Mouse (Mus musculus) heart, postnatal 25 days (tissue): ENCODE data around the gene Rab25. TPM values are rescaled to one million over a fixed set of nuclear protein-coding genes. Genes with fewer than 3 reads are reported as not detected.

ENCODE experiments used
- DNase-seq: peaks from one replicate; pipeline ENCODE4 v3.0.0; 2022; ENCODE audit warnings: low spot score
- intact Hi-C: fragments of 180-260 bp; cut with DNase I; formaldehyde crosslinking; loops from one replicate; pipeline ENCODE4 v1.15.1; 2025
- total RNA-seq, 2 experiments: library from RNA; stranded (reverse); gene quantifications; 2 replicates each; pipeline ENCODE4 v1.2.3; 2021

The Rab25 gene
- total RNA-seq, 2 experiments from 2014 or later = not detected

DNA sequence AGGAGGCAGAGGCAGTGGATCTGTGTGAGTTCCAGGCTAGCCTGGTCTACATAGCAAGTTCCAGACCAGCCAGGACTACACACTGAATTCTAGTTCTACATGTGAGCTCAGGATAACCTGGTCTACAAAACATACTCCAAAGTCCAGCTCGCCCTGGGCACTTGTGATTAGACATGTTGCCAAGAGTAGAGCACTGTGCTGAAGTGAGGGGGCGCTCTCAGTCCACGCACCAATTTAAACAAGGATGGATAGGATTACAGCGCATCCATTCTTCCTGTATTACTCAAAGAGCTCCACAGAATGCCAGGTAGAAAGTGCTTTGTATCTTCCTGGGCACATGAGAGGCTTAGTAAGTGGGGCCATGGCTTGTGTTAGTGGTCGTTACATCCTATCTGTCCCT, 3.6 kb downstream of the Rab25 start:
- no peak for DNase-seq
- intact Hi-C loops = no loop called here

DNA sequence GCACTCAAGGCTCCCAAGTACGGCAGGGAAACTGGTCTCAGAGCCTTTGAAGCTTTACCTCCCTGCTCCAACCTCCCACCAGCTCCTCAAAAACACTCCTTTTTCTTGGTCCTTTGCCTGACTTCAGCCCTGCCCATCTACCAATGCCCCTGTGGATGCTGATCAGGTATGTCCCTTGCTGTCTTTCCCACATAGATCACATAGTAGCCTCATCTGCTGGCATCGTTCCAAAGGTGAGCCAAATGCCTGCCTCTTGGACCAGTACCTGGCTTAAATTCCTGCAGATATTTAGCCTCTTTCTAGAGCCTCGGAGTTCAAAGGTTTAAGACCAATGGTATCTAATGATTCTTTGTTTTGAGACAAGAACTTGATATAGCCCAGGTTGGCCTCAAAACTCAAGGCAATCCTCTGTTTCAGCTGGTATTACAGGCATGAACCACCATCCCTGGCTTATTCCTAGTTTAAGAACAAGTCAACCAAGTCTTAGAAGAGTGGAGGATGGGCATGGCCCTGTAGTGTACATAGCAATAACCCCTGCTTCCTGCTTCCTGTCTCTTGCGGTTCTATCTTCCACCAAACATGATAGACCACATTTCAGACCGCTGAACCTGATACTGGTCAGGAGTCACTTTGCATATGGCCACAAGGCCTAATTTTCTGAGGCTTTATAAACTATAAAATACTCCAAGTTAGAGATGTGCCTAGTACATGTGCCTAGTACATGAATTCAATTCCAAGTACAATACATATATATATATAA, 4.3 kb downstream of the Rab25 start:
- intact Hi-C loops = no loop called here
- no peak for DNase-seq

DNA sequence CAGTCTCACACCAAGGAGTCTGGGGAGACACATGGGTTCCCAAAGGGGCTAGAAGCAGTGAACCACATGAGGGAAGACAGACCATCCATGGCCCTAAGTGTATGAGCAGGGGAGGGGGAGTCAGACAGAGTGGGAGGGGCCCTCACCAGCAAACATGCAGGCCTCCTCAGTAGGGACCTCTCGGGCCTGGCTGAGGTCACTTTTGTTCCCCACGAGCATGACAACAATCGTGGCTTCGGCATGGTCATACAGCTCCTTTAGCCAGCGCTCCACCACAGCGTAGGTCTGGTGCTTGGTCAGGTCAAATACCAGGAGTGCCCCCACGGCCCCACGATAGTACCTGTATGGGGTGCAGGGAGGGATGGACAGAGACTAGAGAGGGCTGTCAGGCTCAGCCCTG, 4.9 kb downstream of the Rab25 start:
- DNase-seq = no peak
- intact Hi-C loops = no loop called here

DNA sequence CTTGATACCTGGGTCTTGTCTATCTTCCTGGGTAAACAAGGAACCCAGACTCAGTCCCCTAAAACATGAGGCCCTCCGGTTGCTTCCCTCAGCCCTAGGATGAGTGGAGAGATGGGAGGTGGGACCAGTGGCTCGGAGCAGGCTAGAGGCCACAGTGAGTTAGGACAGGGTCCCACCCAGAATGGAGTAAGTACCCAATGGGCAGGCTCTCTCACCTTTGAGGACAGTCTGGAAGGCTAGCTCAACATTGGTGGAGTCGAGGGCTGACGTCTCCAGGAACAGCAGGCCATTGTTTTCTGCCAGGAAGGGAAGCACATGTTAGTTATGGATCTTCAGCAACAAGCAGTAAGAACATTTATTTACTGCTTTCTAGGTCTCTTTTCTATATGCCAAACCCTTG, 5.6 kb downstream of the Rab25 start:
- intact Hi-C loops = no loop called here
- no peak for DNase-seq

DNA sequence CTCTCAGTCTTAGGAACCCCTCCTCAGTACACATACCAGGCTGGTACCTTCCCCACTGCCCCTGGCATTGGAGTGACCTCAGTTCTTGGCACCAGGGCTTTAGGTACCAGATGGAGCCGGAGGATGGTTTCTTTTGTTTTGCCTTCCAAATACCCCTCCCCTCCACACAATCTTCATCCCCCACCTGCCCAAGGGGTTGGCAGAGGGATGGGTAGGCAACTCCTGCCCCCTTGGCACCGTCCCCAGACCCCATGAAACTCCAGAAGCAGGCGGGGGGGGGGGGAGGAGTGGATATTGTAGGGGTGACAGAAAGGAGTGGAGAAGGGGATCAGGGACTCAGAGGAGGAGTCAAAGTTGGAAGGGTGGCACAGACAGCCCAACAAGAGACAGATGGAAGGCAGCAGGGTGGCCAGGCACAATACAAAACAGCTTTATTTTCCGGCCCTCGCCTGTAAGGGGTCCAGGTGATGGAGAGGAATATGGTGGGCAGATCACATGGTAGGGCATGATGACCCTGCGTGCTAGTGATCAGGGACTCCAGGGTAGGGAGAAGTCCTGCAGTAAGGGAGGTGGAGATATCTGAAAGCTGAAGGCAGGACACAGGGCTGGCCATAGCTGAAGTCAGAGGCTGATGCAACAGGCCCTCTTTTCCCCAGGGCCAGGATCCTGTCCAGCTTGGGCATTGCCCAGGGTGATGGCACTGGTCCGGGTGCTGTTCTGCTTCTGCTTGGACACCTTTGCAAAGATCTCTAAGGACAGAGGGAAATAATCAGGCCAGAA, 6.3 kb downstream of the Rab25 start:
- no peak for DNase-seq
- intact Hi-C loops = no loop called here

DNA sequence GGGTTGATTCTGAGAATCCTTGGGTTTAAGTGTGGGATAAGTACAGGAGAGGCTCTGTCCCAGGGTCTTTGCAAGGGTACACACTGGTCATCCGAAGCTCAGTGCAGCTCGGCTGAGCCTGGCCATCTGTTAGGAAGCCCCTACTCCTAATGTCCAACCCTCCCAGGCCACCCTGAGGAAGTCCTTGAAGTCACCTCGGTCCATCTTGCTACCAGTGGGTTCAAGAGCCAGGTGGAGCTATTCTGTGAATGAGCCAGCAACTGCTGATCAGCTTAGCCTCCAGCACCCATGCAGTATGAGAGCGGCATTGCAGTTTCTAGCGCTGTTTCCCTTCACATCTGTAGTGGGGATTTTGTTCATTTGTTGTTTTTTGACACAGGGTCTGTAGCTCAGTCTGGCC, 8.0 kb downstream of the Rab25 start:
- intact Hi-C loops = no loop called here
- no peak for DNase-seq

DNA sequence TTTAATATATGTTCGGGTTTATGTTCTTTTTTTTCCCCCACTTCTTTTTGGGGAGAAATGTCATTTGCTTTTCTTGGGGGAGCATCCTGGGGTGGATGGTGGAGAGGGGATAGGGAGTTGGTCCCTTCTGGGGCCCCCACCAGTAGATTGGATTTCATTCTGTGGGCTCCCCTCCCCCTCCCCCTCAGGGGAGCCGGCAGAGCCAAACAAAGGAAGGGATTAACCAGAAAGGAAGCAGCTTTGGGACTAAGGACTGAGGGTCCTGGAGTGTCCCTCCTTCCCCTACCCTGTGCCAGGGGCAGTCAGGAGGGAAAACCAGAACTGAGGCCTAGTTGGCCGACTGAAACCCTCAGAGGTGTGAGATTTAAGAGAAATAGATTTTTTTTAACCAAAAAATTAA, 8.7 kb downstream of the Rab25 start:
- intact Hi-C loops = no loop called here
- no peak for DNase-seq

DNA sequence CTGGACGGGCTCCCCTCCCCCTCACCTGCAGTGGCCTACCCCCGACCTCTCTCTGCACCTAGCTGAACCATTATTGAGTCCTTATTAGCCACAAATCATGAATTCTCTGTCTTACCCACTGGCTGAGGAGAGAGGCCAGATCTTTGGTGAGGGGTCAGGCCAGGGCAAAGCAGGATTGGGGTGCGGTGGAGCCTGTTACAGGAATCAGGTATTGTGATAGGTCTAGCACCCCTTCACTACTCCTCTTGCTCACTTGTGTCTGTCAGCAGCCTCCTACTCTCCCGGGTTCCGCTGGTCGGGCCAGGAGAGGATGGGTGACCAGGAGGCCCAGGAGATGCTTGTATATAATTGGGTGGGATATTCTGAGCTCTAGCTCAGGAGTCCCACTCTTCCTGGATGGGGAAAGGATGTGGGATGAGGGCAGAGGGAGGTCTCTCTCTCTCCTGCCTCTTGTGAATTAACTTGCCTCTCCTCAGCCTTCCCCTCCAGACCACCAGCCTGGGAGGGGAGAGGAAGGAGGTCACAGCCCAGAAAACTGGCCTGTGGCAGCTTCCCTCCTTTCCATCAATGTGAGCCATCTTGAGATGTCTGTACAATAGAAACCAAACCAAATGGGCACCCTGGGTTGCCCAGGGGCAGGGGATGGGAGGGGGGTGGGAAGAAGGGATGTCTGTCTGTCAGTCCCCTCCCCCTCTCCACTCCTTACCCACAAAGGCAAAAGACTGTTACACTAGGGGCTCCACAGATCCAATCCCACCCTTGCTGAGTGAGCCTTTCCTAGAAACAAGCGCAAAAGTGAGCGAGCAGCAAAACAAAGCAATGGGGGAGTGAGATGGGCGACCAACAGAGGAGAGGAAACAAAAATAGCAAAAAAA, 9.6 kb downstream of the Rab25 start:
- intact Hi-C loops = no loop called here
- no peak for DNase-seq

DNA sequence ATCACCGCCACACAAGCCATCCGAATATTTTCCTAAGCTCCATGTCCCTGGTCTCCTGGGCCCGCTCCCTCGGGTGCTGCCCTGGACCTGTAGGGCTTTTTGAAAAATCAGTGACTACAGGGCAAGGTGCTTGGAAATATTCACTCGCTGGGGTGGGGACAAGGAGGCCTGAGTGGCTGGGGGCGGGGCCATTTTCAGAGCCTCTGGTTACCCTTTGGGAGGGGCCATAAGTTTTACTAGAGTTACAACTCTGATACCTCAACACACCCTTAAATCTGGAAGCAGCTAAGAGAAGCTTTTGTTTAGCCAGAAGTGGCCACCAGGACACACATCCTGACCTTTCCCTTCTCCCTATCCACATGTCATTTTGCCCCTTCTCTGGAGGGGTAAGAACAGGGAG, 11.0 kb downstream of the Rab25 start:
- DNase-seq = no peak

DNA sequence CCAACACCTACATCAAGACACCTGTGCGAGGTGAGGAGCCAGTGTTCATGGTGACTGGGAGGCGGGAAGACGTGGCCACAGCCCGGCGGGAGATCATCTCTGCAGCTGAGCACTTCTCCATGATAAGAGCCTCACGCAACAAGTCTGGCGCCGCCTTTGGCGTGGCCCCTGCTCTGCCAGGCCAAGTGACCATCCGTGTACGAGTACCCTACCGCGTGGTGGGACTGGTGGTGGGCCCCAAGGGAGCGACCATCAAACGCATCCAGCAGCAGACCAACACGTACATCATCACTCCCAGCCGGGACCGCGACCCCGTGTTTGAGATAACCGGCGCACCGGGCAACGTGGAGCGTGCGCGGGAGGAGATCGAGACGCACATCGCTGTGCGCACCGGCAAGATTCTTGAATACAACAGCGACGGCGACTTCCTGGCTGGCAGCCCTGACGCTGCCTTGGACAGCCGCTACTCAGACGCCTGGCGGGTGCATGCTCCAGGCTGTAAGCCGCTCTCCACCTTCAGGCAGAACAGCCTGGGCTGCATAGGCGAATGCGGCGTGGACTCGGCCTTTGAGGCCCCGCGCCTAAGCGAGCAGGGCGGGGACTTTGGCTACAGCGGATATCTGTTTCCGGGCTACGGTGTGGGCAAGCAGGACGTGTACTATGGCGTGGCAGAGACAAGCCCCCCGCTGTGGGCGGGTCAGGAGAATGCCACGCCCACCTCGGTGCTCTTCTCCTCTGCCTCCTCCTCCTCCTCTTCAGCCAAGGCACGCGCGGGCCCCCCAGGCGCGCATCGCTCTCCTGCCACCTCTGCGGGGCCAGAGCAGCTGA, 11.8 kb downstream of the Rab25 start:
- DNase-seq = peak; percentile 82
- intact Hi-C loops = no loop called here

More for the DNA sequence above, 11.0 kb downstream of the Rab25 start:
- intact Hi-C loops = no loop called here

DNA sequence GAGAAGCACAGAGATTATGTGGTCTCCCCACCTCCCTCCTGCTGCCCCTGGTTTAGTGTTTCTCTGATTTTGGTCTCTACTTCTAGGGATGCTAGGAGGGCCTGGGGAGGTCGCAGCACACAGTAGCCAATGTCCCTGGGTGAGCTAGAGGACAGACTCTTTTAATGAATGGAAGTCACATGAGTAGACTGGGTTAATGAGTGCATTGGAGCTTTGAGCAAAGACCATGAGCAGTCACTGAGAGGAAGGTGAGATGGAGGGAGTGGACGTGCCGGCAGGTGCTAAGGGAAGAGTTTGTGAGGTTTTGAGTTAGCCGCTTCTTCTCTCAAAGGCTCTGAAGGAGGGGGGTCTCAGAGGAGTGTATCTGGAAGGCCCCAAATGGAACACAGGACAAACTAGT, 12.6 kb downstream of the Rab25 start:
- no peak for DNase-seq
- intact Hi-C loops = no loop called here

DNA sequence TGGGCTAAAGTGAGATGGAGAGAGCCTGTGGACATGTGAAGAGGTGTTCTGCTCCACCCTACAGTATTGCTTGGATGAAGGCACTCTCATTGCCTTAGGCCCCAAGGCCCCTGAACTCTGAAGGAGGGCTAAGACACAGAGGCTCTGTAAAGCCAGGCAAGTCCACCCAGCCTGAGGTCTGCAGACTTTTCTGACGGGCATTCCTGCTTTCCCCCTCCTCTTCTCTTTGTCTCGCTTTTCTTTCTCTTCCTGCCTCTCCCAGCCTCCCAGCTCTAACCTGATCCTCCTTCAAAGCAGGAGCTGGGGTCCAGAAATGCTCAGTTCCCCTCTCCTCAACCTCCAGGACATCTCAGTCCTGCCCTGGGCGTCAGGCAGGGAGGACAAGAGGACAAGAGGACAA, 13.1 kb downstream of the Rab25 start:
- intact Hi-C loops = no loop called here
- DNase-seq = no peak

DNA sequence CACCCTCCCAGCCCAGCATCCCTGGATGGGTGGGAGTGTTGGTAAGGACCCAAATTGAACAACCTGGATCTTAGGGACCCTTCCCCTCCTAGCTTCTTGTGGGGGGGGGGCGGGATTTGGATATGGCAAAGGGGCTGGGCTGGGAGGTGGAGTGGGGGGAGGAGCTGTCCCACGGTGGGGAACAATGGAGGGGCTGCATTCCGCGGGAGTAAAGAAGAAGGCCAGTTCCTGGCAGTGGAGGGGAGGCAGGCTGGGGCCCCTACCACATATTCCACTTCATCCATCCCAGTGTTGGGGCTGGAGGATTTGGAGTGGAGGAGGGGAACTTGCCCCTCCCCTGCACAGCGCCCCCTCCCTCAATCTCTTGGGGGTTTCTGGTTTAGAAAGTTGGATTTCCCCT, 14.4 kb downstream of the Rab25 start:
- intact Hi-C loops = loop anchor here (2.0 kb wide), 1 partner anchor 19 kb away; the partner anchor contains the start of genes Lamtor2 and Ubqln4
- DNase-seq = no peak

DNA sequence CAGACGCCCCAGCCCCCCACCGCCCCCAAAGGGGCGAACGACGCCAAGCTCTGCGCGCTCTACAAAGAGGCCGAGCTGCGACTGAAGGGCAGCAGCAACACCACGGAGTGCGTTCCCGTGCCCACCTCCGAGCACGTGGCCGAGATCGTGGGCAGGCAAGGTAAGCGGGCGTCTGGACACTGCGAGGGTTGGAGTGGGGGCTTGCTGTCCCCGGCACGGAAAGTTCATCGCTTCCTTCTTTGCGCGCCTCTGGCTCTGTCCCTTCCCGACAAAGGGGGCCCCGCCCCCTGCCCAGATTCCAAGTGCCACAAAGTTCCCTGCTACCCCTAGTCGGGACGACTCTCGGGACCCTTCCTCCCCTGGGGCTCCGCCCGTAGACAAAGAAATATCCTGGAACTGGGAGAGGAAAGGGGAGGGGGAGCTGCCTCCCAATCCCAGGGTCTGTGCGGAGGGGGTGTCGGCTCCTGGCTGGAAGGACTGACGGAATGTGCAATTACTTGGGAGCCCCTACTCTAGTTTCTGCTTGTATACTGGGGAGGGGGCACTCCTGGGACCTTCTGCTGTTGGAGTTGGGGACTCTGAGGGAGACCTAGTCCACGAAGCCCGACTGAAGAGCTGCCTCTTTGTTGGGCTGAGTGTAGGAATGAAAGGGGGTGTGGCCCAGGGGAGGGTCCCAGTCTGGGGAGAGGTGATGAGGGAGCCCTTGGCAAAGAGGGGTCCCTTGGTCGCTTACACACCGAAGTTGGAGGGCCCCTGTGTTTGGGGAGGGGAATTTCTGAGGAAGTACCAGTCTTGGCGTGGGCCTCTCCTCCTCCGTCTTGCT, 15.2 kb downstream of the Rab25 start:
- intact Hi-C loops = loop anchor here (2.0 kb wide), 1 partner anchor 20 kb away; the partner anchor contains the start of genes Lamtor2 and Ubqln4
- DNase-seq = no peak

DNA sequence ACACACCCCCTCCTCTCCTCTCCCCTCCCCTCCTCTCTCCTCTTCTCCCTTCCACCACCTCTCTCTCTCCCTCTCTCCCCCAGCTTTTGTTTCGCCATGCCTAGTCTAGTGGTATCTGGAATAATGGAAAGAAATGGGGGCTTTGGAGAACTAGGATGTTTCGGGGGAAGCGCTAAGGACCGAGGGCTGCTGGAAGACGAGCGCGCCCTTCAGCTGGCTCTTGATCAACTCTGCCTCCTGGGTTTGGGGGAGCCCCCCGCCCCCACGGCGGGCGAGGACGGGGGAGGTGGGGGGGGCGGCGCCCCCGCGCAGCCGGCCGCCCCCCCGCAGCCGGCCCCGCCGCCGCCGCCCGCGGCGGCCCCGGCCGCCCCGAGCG, 15.8 kb downstream of the Rab25 start, which contains the start of gene Mex3a:
Gene Mex3a, plus strand, starts transcription at position 97 of the 376 bp plus-strand sequence.
- no peak for DNase-seq
- intact Hi-C loops = loop anchor here (2.0 kb wide), 1 partner anchor 21 kb away; the partner anchor contains the start of genes Lamtor2 and Ubqln4

DNA sequence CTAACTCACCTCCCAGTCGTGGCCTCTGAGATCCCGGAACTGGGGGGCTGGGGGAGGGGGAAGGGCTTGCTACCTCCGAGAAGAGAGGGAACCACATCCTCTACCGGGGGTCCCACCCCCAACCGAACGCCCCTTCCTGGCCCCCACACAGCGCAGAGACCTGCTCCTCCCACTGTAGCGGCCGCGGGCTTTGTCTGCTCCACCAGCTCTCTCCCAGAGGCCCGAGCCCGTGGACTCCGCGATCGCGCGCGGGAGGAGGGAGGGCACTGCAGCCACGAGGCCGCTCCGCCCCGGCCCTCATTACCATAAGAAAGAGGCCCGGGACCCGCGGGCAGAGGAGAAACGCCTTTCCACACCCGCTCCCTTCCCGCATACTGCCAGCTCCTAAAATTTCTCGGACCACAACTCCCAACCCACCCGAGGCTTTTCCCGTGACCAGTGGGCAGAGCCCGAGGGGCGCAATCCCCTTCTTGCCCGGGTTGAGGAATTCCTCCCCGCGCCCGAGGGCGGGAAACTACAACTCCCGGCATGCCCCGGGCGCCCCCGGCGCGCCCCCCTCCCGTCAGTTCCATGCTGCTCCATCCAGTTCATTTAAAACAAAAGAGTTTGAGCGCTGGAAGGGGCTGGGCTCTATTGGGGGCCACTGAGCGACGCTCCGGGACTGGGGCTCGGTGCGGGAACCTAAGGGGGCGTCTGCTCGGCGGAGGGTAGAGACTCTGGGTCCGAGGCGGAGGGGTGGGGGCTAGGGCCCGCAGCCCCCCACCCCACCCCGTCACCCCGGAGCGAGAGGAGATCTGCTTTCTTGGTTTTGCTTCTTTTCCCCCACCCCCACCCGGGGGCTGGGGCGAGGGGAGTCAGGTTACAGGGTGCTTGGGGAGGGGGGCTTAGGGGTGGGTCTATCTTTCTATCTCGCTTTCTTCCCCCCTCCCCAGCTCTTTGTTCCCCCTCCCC, 16.5 kb downstream of the Rab25 start:
- peak; percentile 78 for DNase-seq
- intact Hi-C loops = loop anchor here (2.0 kb wide), 1 partner anchor 21 kb away; the partner anchor contains the start of genes Lamtor2 and Ubqln4

DNA sequence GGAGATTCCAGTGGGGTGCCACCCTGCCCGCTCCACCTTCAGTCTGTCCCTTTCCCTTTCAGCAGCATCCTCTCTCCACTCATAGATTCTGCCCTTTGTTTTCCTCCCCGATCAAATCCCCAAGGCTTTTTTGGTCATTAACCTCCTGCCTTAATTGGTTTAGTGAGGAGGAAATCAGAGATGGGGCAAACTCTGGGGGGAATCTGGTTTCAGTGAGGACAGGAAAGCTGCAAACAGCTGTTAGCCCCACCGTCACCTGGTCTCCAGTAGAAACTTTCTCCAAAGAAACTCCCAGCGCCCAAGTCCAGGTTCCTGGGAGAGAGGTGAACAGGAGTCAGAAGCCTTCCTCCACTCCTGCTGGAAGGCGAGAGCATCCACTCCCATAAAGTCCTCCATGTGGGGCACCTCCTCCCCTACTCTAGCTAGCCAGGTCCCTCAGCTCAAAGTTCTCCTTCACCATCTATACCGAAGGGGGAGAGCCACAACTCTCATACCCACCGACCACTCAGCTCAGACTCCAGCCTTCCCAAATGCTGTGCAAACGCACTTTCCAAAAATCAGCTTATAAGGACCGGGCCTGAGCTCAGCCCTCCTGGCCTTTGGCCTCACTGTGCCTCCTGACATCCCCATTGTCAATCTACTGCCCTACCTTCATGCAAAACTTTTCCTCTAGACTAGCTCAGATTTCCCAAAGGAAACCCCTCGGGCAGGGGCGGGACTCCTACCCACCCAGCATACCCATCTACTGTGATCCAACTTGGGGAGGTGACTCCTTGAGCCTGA, 17.8 kb downstream of the Rab25 start:
- DNase-seq = no peak
- intact Hi-C loops = no loop called here
